Mouse (Mus musculus): ENCODE measurements around the gene Kdm4d.
"Not testable (repeated sequence)": the region's sequence is repeated elsewhere in the genome, so short reads cannot be mapped to it uniquely, and the experiment has no call there.

Kdm4d gene

DNA sequence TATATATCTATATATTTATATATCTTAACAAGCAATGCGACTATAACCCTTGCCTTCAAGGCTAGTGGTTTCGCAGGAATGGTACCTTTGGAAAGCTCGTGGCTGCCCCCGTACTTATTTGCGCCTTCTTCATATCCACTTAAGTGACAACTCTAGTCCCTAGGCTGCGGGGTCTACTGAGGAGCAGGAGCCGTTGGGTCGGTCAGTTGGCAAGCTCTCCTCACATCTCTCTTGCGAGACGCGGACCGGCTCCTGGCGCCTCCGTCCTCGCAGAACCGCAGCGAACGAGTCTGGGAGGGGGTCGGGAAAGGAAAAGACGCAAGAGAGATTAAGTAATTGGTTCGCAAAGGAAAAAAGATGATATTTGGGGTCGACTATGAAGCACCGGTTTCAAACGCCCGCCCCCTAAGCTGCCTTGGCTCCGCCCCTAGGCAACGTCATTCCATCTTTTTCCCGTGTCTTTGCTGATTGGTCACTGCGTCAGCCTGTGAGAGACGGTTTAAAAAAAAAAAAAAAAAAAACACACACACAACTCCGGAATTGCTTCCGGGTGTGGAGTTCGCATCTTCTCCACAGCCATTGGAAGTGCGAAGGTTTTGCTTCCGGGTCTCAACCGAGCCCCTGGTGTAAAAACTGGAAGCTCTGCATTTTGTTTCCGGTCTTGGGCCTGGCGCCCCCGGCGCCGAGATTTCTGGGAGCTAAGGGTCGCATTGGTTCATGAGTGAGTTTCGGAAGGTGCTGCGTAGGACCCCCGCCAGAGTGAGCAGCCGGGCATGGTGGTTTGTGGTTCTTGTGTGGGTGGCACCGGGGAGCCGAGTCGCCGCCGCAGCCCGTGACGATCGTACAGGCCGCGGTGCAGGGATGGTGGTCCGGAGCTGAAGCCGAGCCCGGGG lies at the start of gene Kdm4d, which contains the start of gene Cwc15:
Kdm4d (minus strand) TSS at position 460 of the 893 bp plus-strand sequence.
Cwc15 (plus strand) TSS at position 595 of the 893 bp plus-strand sequence.
- peak; percentile 94 to 97 for DNase-seq

DNA sequence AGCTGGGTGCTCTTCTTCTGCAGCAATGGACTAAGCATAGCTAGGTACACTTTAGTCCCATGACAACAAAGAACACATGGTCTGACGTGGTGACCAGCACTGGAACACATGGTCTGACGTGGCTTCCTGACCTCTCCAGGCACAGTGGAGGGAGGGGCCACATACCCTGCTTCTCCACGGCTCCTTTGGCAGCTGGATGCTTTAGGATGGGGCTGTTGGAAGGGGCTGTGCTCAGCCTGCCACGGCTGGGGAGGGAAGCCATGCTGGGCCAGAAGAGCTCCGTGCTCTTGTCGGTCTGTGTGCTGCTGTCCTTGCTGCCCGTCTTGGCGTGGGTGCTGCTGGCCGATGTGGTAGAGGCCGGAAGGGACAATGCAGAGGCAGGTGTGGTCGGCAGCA lies 48.1 kb upstream of the Kdm4d start:
- DNase-seq, result no peak

DNA sequence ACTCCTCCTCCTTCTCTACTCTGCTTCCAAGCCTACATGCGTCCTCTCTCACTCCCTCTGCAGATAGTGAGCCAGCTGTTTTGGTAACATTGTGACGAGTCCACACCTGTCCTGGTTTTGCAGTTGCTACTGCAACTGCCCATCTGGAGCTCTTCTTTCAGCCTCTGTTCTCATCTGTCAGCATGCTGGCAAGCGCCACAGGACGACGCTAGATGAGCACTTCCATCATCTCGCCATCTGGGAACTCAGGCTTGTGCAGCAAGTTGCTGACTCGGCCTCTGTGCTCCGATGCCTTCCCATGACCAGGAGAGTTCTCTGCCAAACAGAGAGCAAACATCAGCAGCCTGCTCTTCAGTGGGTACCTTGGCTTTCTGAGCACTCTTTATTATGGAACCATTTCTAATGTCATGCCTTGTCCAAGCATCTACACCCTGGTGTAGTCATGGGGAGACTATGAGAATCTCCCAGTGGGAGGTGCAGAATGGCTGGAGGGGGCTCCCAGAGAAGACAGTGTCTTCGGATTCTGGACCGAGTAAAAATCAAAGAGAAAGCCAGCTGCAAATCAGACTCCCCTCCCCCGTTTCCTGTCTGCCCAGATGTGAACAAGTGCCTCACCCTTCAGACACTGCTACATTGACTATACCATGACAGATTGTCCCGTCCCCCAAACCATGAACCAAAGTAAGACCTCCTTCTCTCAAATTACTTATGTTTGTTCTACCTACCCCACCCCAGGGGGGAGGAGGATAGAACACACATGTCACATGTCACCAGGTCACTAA lies 47.5 kb upstream of the Kdm4d start:
- DNase-seq, result no peak

DNA sequence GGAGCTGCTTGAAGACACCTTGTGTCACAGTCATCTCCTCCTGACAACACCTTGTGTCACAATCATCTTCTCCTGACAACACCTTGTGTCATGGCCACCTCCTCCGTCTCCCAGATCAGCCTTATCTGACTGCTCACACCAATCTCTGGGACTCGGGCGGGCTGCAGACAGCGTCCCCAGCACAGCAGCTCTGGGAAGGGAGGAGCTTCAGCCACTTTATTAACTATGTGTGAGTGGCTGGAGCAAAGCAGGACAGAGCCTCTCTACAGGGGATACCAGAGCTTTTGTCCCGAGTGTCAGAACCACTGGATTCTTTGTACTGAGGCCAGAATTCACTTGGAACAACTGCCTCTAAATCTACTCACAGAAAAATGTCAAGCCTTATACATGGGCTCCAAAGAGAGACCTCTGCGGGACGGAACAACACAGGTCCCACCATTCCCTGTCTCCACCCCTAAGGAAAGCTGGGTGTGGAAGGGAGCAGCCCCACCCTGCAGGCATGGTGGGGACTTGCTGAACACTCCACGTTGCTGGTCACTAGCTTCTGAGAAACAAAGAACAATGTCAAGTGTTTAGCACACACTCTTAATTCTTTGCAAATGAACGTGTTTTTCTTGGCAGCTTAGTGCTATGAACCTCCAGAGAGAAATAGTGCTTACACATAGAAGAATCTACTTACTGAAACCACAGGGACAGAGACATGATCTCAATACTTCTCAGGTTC lies 43.9 kb upstream of the Kdm4d start:
- peak; percentile 70 to 80 for DNase-seq

DNA sequence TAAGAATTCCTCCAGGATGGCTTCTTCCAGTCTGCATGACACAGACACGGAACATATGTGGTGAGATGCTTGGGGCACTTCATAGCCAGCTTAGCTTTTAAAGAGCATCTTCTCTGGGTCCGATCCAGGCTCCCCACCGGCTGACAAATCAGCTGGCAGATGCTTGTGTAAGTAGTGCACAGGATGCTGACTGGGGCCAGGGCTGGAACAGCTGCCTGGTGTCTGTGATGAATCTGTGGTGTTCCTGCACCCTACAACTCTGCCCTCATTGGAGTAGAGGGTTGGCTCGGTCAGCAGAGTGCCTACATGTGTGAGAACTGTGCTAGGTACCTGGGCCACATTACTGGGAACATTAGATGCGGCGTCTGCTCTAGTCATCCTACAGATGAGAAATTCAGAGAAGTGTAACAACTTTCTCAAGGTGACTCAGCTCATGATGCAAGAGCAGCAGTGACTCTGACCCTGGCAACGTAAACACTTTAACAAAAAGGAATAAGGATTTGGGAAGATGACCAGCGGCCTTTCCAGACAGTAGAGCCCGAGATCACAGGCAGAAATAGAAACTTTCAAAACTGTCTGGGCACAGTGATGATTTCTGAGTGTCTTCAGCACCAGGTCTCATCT lies 34.7 kb upstream of the Kdm4d start:
- DNase-seq, result no peak

DNA sequence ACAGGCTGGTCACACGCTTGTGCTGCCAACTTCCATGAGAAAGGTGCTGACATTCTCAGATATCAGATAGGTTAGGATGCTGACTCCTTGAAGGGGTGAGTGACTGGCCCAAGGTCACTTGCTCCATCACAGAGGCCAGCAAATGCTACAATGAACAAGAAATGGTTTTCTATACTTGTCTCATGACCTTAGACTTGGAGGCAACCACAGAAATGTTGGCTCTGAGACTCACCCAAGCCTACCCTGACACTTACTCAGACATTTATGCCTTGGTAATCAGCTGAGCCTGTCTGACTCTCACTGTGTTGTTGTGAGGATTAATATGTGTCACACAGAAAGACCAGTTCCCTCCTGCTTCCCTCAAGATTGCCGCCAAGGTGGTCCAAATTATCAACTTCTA lies 33.4 kb upstream of the Kdm4d start:
- no peak for DNase-seq

DNA sequence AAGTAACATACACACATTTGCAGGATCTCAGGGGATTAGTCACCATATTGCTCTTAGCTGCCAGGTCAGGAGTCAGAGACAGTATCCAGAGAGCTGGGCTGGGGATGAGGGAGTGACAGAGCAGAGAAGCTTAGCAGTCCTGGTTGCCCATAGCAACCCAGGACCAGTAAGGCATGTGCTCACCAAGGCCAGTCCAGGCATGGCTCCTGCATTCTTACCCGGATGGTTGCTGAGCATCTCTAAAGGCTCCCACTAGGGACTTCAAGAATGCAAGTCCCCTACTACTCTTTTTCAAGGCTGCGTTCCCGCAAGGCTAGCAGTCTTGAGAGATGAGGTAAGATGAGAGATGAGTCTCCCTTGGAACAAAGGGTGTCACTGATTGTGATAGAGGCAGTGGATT lies 32.0 kb upstream of the Kdm4d start:
- no peak for DNase-seq

DNA sequence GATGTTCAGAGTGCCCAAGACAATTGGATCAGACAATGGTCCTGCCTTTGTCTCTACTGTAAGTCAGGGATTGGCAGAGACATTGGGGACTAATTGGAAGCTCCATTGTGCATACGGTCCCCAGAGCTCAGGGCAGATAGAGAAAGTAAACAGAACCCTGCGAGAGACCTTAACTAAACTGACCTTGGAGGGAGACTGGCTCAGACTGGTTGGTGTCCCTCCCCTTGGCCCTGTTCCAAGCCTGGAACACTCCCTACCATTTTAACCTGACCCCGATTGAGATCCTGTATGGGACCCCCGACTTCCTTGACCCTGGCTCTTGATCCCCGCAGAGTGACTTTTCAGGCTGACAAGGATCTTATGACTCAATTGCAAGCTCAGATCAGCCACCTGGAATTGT lies 29.7 kb upstream of the Kdm4d start:
- DNase-seq, result no peak

DNA sequence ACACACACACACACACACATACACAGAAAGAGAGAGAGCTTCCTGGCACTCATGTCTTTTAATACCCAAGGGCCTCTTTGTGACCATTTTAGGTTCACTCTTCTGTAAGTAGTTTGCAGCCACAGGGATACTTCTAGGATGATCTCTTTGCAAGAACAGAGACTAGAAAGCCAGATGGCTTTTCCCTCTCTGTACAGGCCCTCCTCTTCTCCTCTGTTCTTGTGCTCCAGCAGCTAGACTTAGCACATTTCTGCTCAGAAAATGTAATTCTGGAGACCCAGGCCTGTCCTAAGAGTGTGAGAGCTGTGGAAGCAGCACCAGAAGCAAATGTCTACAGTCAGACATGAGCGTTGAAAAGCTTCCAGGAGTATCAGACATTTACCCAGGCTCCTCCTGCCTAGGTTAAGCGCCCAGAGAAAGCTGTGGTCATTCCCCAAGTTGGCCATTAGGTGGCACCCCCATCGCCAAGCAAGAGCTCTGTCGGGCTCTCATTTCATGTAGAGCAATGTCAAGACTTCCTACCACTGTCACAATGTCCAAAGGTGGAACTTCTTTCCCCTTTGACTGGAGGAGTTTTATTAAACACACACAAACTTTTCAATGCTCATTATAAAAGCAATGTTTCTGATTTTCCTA lies 23.2 kb upstream of the Kdm4d start:
- DNase-seq, result peak; percentile 81 to 84

DNA sequence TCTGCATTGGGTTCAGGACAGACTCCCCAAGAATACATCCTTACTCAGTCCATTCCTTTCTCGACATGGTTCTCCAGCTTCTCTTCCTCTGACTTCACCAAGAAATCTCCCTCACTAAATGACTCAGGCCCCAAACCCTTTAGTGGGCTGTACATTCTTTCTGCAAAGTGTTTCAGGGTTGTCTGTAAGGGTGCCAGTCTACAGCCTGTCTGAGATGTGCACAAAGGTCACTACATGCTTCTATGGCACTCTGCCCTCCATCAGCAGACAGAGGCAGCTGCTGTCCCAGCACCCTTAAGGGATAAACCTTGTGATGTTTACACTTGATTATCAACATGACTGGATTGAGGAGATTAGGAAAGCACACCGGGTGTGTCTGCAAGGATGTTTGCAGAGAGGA lies 21.4 kb upstream of the Kdm4d start:
- no peak for DNase-seq

DNA sequence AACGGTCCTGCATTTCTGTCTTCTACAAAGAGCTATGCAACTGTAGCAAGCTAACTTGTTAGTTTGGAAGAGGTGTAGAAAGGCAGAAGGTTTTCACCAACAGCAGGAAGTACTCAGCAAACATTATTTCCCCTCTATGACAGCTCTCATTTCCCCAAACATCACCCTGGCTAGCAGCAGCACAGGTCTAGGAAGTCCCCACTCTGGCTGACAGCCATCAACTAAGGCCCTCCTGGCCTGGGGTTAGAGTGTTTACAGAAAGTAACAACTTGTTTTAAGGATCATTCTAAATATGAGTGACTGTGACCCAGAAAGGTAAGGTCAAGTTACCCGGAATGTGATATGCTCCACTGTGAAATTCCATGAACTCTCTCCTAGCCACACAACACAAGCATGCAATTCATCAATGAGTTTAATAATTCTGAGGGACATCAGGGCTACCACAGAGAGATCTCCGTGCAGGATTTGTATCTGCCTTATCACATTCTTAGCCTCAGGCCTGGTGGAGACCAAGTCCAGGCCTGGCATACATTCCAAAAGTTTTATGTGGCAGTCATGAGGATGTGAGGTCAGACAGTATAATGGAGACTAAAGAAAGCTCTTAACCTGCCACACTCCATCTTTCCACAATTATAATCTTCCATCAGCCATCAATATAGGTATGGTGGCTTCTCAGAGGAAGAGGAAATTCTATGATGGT lies 20.8 kb upstream of the Kdm4d start:
- peak; percentile 36 to 45 for DNase-seq

DNA sequence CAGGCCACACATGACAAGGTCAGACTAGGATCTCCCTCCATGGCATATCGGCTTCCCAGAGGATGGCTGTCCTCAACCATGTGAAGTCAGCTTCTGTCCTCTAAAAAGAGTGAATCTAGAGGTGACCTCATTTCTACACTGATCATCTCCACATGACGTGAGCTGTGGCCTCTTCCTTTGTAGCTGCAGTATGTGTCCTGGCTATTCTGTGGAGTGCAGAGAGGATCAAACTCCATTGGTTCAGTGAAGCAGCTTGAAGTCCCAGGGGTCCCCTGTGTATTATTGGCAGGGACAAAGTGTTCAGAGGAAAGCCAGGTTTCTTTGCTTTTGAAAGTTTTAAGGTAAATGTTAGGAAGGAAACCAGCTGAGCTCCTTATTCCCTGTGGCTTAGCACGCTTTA lies 17.8 kb upstream of the Kdm4d start:
- DNase-seq, result no peak

DNA sequence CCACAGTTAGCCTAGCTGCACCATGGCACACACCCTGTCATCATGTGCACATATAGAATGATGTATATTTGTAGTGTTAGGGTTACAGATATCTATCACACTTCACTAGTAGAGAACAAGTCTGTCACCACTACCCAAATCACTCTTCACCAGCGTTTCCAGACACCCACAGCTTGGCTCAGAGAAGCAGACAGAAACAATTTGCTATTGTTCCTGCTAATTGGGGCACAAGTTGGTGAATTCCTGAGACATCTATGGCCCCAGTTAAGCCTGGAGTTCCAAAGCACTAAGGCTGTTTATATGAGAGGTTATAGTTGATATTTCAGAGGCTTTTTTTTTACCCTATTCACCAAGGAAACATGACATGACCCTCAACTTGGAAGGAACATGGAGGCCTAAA lies 17.0 kb upstream of the Kdm4d start:
- DNase-seq, result no peak

DNA sequence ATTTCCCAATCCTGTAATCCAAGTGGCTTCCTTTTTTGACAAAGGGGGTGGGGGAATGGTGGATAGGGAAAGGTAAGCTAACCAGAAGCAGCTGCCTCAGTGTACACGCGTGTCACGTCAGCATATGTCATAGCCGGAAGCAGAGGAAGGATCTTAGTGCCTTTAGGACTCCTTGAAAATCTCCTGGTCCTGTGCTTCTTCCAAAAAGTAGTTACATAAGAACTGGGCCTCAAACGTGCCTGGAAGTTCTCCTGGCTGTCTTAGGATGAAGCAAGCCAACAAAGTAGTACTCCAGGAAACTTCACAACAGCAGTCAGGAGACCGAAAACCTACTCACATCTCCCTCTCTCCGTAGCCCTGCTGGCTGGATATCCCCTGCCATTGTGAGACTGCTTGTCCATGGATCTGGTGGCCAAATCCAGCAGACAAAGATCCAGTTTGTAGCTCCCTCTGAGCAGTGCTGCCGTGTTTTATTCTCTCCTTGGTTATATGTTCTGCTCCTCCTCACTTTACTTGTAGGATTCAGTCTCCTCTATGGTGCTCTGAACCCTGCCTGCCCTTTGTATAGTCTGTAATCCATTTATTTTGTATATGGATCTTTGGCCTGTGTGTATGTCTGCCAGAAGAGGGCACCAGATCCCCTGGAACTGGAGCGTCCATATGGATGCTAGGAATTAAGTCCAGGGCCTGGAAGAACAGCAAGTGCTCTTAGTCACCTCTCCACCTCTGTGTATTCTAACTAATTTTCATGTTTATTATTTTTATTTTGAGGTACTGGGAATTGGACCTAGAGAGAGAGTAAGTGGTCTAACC lies 12.6 kb upstream of the Kdm4d start:
- DNase-seq, result peak; percentile 11 to 34

DNA sequence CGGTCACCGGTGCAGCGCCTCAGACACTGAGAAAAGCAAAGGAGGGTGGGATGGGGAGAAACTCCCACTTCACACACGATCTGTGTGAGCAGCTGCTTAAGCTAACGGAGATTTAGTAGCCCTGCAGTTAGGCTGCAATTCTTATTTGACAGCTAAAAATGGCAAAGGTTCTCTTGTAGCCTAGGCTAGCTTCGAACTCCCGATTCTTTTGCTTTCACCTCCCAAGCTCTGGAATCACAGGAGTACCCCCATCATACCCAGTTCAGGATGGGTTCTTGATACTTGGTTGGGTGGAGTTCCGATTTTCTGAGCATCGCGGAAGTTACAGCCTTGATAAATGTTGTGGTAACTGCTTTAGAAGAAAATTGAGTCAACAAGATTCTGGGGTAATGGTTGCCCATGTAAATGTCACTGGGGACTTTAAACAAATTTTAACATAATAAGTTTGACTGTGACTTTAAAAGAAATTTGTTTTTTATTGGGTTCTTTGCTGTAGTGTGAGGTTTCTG lies 688 bp upstream of the Kdm4d start:
- DNase-seq, result no peak

DNA sequence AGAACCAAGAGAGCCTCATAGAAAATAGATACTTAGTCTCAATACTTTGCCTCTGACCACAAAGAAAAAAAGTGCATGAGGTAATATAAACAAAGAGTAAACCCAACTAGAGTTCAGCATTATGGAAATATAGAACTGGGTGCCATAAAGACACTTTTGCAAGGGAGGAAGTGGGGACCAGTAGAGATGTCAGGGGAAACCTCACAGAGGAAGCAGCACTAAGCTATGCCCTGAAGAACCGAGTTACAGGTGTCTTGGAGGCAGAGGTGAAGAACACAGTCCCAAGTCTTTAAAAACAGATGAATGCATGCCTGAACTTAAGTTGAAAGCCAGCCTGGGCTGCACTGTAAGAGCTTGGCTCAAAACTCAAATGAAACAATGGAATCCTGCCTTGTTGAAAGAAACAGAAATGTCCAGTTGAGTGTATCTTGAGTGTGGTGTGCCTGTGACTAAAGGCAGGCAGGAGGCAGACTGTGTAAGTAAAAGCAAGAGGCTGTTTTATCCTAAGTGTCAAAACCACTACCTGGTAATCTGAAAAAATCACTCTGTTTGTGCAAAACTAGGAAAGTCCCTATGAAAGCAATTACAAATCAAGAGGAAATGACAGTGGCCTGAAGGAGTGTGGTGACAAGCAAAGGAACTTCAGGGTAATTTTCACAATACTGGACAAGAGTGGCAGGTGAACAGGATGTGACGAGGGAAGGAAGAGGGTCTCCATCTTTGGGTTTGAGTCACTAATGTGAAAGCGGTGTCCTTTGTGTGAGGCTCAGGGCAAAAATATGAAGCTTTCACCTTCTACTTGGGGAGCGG lies 1.2 kb downstream of the Kdm4d start:
- DNase-seq, result no peak

DNA sequence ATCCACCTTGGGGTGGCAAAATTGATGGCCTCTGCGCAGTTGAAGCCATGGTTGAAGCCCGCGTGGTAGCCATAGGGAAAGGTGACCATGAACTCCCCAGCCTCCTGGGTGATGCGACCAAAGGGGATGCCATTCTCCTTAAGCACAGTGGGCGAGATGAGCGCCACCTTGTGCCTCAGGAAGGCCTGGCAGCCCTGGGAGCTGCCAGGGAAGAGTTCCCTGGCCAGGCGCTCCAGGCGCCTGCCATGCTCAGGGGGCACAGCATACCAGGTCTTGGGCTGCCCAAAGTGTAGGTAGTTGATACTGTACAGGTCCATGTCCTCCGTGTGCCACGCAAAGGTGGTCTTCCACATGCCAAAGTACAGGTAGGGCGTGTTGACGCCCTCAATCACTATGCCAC lies 36.6 kb downstream of the Kdm4d start:
- not testable (repeated sequence) for DNase-seq

DNA sequence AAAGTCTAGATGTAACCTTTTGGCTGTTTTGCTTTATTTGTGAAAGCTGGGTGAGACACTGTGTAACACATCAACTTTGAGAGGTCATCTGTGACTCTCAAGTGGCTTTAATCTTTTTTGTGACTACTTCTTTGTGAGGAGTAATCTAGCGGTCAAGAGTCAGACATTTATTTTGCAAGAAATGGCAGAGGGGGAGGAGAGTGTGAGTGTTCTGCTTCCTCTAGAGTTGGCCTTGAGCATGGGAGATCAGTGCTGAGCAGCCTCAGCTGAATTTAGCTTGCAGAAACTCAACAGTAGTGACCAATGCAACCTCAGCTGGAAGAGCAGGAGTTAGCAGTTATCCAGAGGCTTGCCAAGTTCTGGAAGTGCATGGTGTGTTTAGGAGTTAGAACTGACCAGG lies 37.7 kb downstream of the Kdm4d start:
- DNase-seq, result not testable (repeated sequence)

DNA sequence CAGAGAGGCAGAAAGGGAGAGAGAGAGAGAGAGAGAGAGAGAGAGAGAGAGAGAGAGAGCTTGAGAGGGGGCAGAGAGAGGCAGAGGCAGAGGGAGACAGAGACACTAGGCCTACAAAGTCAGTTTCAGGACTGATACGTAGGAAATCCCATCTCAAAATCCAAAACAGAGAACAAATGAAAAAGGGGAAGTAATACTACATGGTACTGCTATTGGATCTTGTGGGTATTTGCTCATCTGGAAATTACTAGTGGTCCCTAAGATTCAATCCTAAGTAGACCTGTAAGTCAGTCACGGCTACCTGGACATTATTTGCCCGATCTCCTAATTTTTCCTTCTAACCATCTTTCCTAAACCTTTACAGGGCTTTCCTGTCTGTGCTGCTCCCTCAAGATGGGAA lies 44.0 kb downstream of the Kdm4d start:
- DNase-seq, result no peak

DNA sequence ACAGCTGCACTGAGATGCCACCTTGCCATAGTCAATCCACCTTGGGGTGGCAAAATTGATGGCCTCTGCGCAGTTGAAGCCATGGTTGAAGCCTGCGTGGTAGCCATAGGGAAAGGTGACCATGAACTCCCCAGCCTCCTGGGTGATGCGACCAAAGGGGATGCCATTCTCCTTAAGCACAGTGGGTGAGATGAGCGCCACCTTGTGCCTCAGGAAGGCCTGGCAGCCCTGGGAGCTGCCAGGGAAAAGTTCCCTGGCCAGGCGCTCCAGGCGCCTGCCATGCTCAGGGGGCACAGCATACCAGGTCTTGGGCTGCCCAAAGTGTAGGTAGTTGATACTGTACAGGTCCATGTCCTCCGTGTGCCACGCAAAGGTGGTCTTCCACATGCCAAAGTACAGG lies 49.2 kb downstream of the Kdm4d start:
- peak in 1 of 2 experiments; percentile 6 for DNase-seq
